Mouse (Mus musculus): Measurements from ENCODE around the gene Ap2a1. TPM values are rescaled to one million over a fixed set of nuclear protein-coding genes. Genes with fewer than 3 reads are reported as not detected.

The Ap2a1 gene
- total RNA-seq, 2 experiments from 2014 or later = 81.7 to 97.4 TPM

- no peak for DNase-seq (ENCODE audit: low spot score in 2 of 2)
Measured at GRCm38 (mm10) chr7:44852259-44853027, 76.9 kb downstream of the Ap2a1 start.

GRCm38 (mm10) chr7:44851625-44852234 lies 77.6 kb downstream of the Ap2a1 start:
- DNase-seq (ENCODE audit: low spot score in 2 of 2) = no peak

GRCm38 (mm10) chr7:44850789-44851624 lies 78.3 kb downstream of the Ap2a1 start:
- no peak for DNase-seq (ENCODE audit: low spot score in 2 of 2)

Other genes with a start within 250 kb of the Ap2a1 start
- gene Izumo2, start 220.8 kb downstream of the Ap2a1 start, total RNA-seq (2021) = not detected
- 10 to 100 TPM; 40.4 to 42.1 TPM for gene Vrk3, start 181.1 kb downstream of the Ap2a1 start, total RNA-seq (2021)
- under 1 TPM; 0.30 to 0.51 TPM for gene Zfp473, start 178.4 kb downstream of the Ap2a1 start, total RNA-seq (2021)
- 10 to 100 TPM; 48.5 to 52.7 TPM for gene Nup62, start 113.4 kb downstream of the Ap2a1 start, total RNA-seq (2021)
- gene Il4i1, start 113.1 kb downstream of the Ap2a1 start, total RNA-seq (2021) = 1 to 10 TPM; 1.6 to 2.6 TPM
- 100 to 1,000 TPM; 136 to 217 TPM for gene Atf5, start 112.8 kb downstream of the Ap2a1 start, total RNA-seq (2021)
- gene Akt1s1, start 80.5 kb downstream of the Ap2a1 start, total RNA-seq (2021) = 100 to 1,000 TPM in 1 of 2 experiments, 10 to 100 TPM in 1; 86.3 to 128 TPM
- 10 to 100 TPM; 48.1 to 60.2 TPM for gene Tbc1d17, start 80.4 kb downstream of the Ap2a1 start, total RNA-seq (2021)
- 10 to 100 TPM; 33.8 to 40.8 TPM for gene Pnkp, start 72.4 kb downstream of the Ap2a1 start, total RNA-seq (2021)
- 100 to 1,000 TPM; 232 to 253 TPM for gene Ptov1, start 59.7 kb downstream of the Ap2a1 start, total RNA-seq (2021)
- 10 to 100 TPM; 75.2 to 90.9 TPM for gene Med25, start 36.8 kb downstream of the Ap2a1 start, total RNA-seq (2021)
- 10 to 100 TPM; 24.1 to 28.3 TPM for gene Fuz, start 33.4 kb downstream of the Ap2a1 start, total RNA-seq (2021)
- gene Tsks, start 13.7 kb upstream of the Ap2a1 start, total RNA-seq (2021) = not detected
- gene Cpt1c, start 45.4 kb upstream of the Ap2a1 start, total RNA-seq (2021) = 10 to 100 TPM in 1 of 2 experiments, 1 to 10 TPM in 1; 9.3 to 12.8 TPM
- 100 to 1,000 TPM; 203 to 216 TPM for gene Prmt1, start 57.1 kb upstream of the Ap2a1 start, total RNA-seq (2021)
- gene Irf3, start 68.2 kb upstream of the Ap2a1 start, total RNA-seq (2021) = 100 to 1,000 TPM; 128 to 131 TPM
- 10 to 100 TPM; 13.9 to 14.2 TPM for gene Bcl2l12, start 69.2 kb upstream of the Ap2a1 start, total RNA-seq (2021)
- 10 to 100 TPM; 75.1 to 85.9 TPM for gene Scaf1, start 86.9 kb upstream of the Ap2a1 start, total RNA-seq (2021)
- gene Rras, start 88.5 kb upstream of the Ap2a1 start, total RNA-seq (2021) = 100 to 1,000 TPM in 1 of 2 experiments, 10 to 100 TPM in 1; 86.9 to 106 TPM
- gene Prr12, start 123.4 kb upstream of the Ap2a1 start, total RNA-seq (2021) = 10 to 100 TPM; 30.8 to 45.3 TPM
- gene Nosip, start 132.9 kb upstream of the Ap2a1 start, total RNA-seq (2021) = 10 to 100 TPM; 44.3 to 46.8 TPM
- 10 to 100 TPM; 14.9 to 28.3 TPM for gene Prrg2, start 133.2 kb upstream of the Ap2a1 start, total RNA-seq (2021)
- 10 to 100 TPM; 32.0 to 36.4 TPM for gene Rcn3, start 162.7 kb upstream of the Ap2a1 start, total RNA-seq (2021)
- gene Fcgrt, start 174.4 kb upstream of the Ap2a1 start, total RNA-seq (2021) = 100 to 1,000 TPM; 111 to 137 TPM
- gene Rps11, start 194.9 kb upstream of the Ap2a1 start, total RNA-seq (2021) = 1,000 to 10,000 TPM; 1,173 to 1,310 TPM
- gene Rpl13a, start 199.3 kb upstream of the Ap2a1 start, total RNA-seq (2021) = 1,000 to 10,000 TPM; 1,445 to 1,619 TPM
- gene Gm45713, start 206.7 kb upstream of the Ap2a1 start, total RNA-seq (2021) = not detected
- 10 to 100 TPM; 20.6 to 26.8 TPM for gene Flt3l, start 206.9 kb upstream of the Ap2a1 start, total RNA-seq (2021)
- gene Pih1d1, start 224.8 kb upstream of the Ap2a1 start, total RNA-seq (2021) = 10 to 100 TPM; 57.3 to 58.6 TPM
- gene Aldh16a1, start 225.1 kb upstream of the Ap2a1 start, total RNA-seq (2021) = 10 to 100 TPM; 58.4 to 68.5 TPM
- under 1 TPM; 0.19 to 0.23 TPM for gene Slc17a7, start 234.5 kb upstream of the Ap2a1 start, total RNA-seq (2021)